Mouse (Mus musculus): ENCODE measurements around the gene Epc2. TPM values are rescaled to one million over a fixed set of nuclear protein-coding genes. Genes with fewer than 3 reads are reported as not detected.
A peak's percentile ranks its signal among the peaks of the same experiment; 100 is the strongest.

Gene Epc2
- polyA plus RNA-seq, 1 experiment from 2014 or later: 11.1 TPM

DNA sequence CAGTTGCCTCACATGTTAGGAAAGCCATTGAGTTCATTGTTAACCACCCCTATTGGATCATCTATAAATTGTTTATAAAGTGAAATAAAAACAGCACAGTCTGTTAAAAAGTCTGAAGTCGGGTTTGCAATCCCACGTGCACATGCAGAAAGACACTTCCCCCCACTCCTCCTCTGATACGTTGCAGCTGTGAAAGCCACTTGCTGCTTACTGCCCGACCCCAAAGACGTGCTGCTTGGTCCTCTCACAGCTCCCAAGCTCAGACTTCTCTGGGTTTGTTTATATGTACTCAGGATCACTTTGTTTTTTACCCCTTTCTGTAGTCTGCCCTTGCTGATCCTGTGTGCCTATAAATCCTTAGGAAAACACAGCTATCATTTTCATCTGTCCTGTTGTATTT lies 96.5 kb downstream of the Epc2 start:
- H3K27me3 ChIP-seq (replicated peaks): no peaks in the 10 kb centered on the region
- no peaks in the 10 kb centered on the region for H3K4me1 ChIP-seq
- no peak overlapping the region for H3K4me3 ChIP-seq
- peaks cover 17% of the 10 kb centered on the region for H3K36me3 ChIP-seq (replicated peaks)
- no peak overlapping the region for H3K9ac ChIP-seq
- no peak overlapping the region for H3K27ac ChIP-seq
- no peak overlapping the region for H3K4me2 ChIP-seq
- ATAC-seq (replicated peaks): no peak
- no peaks in the 10 kb centered on the region for H3K9me3 ChIP-seq
- 83% methylated on average over 5 of the region's 5 CpGs for WGBS

DNA sequence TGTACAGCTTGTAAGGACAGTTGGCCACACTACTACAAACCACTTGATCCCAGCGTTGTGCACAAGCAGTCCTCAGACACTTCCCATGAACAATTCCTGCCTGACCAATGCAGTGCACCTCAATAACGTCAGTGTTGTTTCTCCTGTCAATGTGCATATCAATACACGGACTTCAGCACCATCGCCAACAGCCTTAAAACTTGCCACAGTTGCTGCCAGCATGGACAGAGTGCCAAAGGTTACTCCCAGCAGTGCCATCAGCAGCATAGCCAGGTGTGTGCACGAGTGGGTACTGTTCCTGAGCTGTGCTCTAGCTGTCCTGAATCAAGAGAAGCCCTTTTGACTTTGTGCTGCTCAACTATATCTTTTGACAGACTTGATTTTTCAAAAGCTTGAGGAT lies 97.2 kb downstream of the Epc2 start:
- H3K4me2 ChIP-seq: no peak overlapping the region
- H3K4me1 ChIP-seq: no peaks in the 10 kb centered on the region
- no peak overlapping the region for H3K27ac ChIP-seq
- H3K4me3 ChIP-seq: no peak overlapping the region
- WGBS: 90% methylated on average over 5 of the region's 5 CpGs
- ATAC-seq (replicated peaks): no peak
- H3K36me3 ChIP-seq (replicated peaks): peaks cover 17% of the 10 kb centered on the region
- H3K27me3 ChIP-seq (replicated peaks): no peaks in the 10 kb centered on the region
- H3K9me3 ChIP-seq: no peaks in the 10 kb centered on the region
- H3K9ac ChIP-seq: no peak overlapping the region

DNA sequence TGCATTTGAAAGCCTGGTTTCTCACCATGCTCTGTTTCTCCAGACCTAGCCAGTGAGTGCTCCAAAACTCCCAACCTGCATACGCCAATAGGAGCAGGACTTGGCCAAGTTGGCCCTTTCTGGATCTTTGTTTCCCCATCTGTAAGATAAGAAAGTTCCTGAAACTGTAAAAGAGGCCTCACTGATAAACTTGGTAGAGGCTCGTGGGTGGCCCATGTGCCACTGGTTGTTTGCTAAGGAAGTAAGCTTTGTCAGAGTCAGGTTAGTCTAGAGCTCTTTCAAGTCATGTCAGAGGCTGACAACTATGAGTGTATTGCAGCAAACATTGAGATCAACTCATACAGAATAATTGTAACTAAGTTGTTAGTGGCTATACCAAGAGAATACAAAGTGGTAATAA lies 101.8 kb downstream of the Epc2 start:
- H3K36me3 ChIP-seq (replicated peaks): peaks cover 7% of the 10 kb centered on the region
- H3K4me2 ChIP-seq: no peak overlapping the region
- no peaks in the 10 kb centered on the region for H3K4me1 ChIP-seq
- H3K4me3 ChIP-seq: no peak overlapping the region
- H3K9me3 ChIP-seq: no peaks in the 10 kb centered on the region
- no peak for ATAC-seq (replicated peaks)
- 96% methylated on average over 2 of the region's 2 CpGs for WGBS
- H3K9ac ChIP-seq: no peak overlapping the region
- H3K27me3 ChIP-seq (replicated peaks): no peaks in the 10 kb centered on the region
- no peak overlapping the region for H3K27ac ChIP-seq

DNA sequence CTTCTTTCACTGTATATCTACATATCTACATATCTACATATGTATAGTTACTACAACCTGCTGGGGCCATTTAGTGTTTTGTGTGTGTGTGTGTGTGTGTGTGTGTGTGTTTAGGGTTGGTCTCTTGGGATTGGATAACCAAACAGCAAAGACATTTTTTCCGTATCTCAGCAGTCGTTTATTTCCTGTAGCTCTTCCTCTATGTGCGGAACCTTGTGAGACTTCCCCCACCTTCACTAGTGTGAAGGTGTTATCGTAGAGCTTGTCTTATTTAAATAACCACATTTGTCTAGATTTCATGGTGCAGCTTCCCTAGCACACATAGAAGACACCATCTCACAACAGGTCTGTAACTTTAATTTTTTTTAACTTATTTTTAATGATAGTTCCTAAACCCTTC lies 106.1 kb downstream of the Epc2 start:
- ATAC-seq (replicated peaks): no peak
- 90% methylated on average over 4 of the region's 4 CpGs for WGBS

DNA sequence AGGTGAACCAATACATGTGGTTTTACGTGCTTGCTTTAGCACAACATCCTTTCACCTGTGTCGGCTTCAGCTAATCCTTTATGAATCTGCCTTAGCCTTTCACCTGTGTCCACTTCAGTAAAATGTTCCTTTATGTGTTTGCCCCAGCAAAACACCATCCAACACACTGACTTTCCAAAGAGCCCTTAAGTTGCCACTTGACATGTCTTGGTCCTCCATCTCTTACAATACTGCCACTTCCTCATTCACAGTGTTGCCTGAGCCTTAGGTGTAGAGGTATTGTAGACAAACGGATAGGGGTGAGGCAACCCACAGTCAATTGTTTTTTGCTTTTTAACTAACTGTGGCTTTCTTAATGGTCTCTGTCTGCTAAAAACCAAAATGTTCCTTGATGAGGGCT lies 107.1 kb downstream of the Epc2 start:
- no peaks in the 10 kb centered on the region for H3K27me3 ChIP-seq (replicated peaks)
- H3K4me3 ChIP-seq: no peak overlapping the region
- no peaks in the 10 kb centered on the region for H3K36me3 ChIP-seq (replicated peaks)
- no peak overlapping the region for H3K9ac ChIP-seq
- 93% methylated on average over 3 of the region's 3 CpGs for WGBS
- H3K4me2 ChIP-seq: no peak overlapping the region
- H3K4me1 ChIP-seq: no peaks in the 10 kb centered on the region
- ATAC-seq (replicated peaks): no peak
- H3K27ac ChIP-seq: no peak overlapping the region
- no peaks in the 10 kb centered on the region for H3K9me3 ChIP-seq

More for the DNA sequence above, 106.1 kb downstream of the Epc2 start:
- H3K4me1 ChIP-seq: no peaks in the 10 kb centered on the region
- no peaks in the 10 kb centered on the region for H3K27me3 ChIP-seq (replicated peaks)
- no peak overlapping the region for H3K27ac ChIP-seq
- H3K9ac ChIP-seq: no peak overlapping the region
- H3K36me3 ChIP-seq (replicated peaks): no peaks in the 10 kb centered on the region
- no peak overlapping the region for H3K4me2 ChIP-seq
- no peak overlapping the region for H3K4me3 ChIP-seq
- H3K9me3 ChIP-seq: no peaks in the 10 kb centered on the region

DNA sequence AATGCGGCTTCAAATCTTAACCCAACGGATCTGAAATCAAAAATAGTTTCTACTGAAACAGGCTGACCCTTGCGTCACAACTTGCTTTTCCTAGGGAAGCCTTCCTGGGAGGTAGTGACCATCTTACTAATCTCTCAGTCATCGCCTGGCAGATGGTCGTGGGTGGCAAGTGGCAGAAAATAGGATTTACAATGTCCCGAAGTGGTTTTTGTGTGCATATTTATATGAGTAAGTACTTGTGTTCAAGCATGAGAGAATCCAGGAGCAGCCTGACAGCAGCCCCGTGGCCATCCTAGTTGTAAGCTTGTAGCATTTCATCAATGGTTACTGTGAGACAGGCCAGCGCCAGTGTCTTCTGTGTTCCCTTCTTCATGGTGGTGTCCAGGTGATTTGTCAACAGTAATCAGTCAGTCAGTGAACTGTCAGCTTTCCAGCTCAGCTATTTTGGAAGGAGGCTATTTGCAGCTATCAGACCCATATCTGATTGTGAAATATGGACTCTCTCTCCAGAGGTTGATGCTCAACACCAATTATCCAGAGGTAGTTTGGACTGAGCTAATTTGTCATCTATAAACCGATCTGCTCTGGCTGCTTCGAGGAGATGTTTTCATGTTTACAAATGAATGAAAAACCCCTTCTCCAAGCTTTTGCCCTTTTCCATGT lies 111.5 kb downstream of the Epc2 start:
- no peaks in the 10 kb centered on the region for H3K27me3 ChIP-seq (replicated peaks)
- no peaks in the 10 kb centered on the region for H3K4me1 ChIP-seq
- no peak overlapping the region for H3K27ac ChIP-seq
- H3K9ac ChIP-seq: no peak overlapping the region
- no peak overlapping the region for H3K4me2 ChIP-seq
- no peak overlapping the region for H3K4me3 ChIP-seq
- no peaks in the 10 kb centered on the region for H3K36me3 ChIP-seq (replicated peaks)
- 63% methylated on average over 10 of the region's 10 CpGs for WGBS
- ATAC-seq (replicated peaks): no peak
- no peaks in the 10 kb centered on the region for H3K9me3 ChIP-seq

DNA sequence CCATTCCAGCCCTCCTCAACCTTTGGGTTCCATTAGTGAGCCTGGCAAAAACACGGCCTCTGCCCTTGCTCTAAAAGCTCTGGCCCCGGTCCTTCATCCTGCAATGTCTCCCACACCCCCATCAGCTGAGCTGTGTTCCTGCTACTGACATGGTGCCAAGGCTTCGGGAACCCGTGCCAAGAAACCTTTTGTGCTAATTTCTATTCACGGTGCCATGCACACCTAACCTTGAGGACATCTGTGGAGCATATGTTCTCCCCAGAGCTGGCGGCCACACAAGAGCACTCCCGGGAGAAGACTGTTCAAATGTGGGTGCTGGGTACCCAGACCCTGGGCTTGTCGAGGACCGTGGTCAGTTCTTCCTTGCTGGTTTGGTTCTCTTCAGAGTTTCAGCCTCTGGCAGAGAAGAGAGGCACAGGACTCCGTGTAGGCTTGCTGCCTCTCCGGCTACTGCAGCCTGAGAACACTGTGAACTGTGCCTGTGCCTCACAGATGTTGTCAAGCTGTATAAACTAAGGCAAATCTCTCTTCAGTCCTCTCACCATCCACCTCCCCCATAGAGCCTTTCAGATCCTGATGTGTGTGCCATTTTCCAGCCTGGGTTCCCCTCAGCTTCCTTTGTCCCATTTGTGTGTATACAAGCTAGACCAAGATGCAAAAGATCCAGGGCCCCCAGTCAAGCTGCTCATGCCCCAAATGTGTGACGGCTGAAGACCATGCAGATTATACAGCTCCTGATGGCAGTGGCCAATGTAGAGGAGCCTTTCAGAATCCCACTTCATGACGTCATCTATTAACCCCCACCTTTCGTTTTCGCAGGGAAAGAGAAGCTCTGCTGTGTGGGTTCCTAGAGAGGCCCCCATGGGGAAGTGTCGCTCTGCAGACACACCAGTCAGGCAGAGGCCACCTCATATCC lies 118.8 kb downstream of the Epc2 start:
- H3K9me3 ChIP-seq: no peaks in the 10 kb centered on the region
- 0 out of 2 replicates have a peak, but pooled peaks have one; percentile 4 for ATAC-seq (replicated peaks)
- H3K36me3 ChIP-seq (replicated peaks): no peaks in the 10 kb centered on the region
- no peak overlapping the region for H3K4me3 ChIP-seq
- H3K27ac ChIP-seq: no peak overlapping the region
- no peaks in the 10 kb centered on the region for H3K27me3 ChIP-seq (replicated peaks)
- WGBS: 62% methylated on average over 16 of the region's 16 CpGs
- no peak overlapping the region for H3K4me2 ChIP-seq
- no peak overlapping the region for H3K9ac ChIP-seq
- H3K4me1 ChIP-seq: peaks cover 25% of the 10 kb centered on the region

DNA sequence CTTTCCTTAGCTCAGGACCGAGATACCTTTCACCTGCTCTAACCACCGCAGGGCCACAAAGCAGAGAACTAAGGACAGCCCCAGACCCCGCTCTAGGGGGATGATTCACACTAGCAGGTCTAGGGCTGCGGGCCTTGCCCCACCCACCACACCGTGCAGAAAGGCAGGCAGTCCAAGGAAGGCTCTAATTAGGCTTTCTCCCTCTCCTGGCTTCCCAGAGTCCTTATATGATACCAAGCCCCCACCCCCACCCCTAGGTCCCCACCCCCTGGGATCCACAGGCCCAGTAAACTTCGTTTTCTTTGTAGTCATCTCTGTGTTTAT lies 119.5 kb downstream of the Epc2 start:
- WGBS: 59% methylated on average over 6 of the region's 6 CpGs

DNA sequence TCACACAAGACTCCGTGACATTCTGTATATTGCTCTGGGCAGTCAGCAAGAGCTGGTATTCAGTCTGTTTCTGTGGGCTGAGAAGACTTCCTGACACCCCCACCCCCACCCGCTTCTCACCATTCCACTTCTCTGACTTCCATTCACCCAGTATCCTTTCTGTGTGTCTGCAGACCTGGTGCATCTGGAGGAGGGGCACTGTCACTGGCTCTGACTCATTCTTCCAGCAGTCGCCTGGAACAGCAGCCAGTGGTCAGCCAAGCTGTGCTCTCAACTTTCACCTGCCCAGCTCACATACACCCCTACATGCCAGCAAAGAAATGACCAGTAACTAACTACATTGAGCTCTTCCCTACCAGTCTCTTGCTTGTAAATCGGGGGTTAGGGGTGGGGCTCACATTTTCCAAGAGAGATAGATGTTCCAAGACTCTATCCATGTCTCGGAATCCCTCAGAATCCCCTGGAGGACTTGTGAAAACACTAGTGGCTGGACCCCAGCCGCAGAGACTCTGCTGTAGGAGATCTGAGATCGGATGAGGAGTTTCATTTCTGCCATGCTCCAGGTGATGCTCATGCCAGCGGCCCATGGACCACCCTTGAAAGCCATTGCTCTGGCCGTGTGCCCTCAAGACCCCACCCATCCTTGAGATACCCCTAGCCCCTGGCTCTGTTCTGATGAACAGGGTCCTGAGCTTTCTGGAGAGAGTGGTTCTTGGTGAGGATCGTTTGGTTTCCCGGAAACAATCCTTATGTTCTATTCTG lies 120.1 kb downstream of the Epc2 start:
- Histone ChIP-seq H3K9me3 (no peaks in the 10 kb centered on the region), H3K4me3 (no peak overlapping the region), H3K27me3 (replicated peaks) (no peaks in the 10 kb centered on the region), H3K4me1 (peaks cover 25% of the 10 kb centered on the region), H3K36me3 (replicated peaks) (no peaks in the 10 kb centered on the region), H3K4me2 (0 out of 2 replicates have a peak overlapping the region, but pooled peaks have one; percentile 39), H3K9ac (no peak overlapping the region), H3K27ac (peak overlapping the region; percentile 65)
- WGBS: 78% methylated on average over 11 of the region's 11 CpGs
- ATAC-seq (replicated peaks): peak; percentile 32

More for the DNA sequence above, 119.5 kb downstream of the Epc2 start:
- Histone ChIP-seq H3K9ac (no peak overlapping the region), H3K4me1 (peaks cover 25% of the 10 kb centered on the region), H3K27me3 (replicated peaks) (no peaks in the 10 kb centered on the region), H3K36me3 (replicated peaks) (no peaks in the 10 kb centered on the region), H3K4me2 (no peak overlapping the region), H3K27ac (no peak overlapping the region), H3K9me3 (no peaks in the 10 kb centered on the region), H3K4me3 (no peak overlapping the region)
- peak; percentile 27; the same call in 1 of the 2 replicates for ATAC-seq (replicated peaks)

DNA sequence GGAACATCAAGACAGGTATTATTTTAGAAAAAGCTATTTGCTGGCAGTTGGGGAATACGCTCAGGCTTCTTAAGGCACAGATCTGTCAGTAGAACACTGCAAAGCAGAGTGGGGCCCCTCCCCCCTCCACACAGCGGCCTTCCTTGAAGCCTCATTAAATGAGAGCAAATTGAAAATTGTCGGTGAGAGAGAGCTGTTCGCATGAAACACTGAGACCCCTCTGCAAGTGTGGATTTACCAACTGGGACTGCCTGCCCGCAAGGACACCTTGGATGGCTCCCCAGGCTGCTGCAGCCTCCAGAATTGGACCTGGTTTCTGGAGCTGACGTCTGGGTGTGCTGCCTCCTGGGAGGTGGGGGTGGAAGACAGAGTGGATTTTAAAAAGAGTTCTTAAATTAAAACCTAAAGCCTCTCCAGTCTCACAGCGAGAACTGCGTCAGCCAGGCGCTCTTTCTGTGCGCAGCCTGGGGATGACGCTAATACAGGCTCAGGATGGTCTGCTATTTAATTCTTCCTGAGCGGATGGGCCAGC lies 120.9 kb downstream of the Epc2 start:
- H3K27ac ChIP-seq: peak overlapping the region; percentile 65
- 24% methylated on average over 12 of the region's 12 CpGs for WGBS
- no peaks in the 10 kb centered on the region for H3K27me3 ChIP-seq (replicated peaks)
- H3K9me3 ChIP-seq: no peaks in the 10 kb centered on the region
- 0 out of 2 replicates have a peak overlapping the region, but pooled peaks have one; percentile 0 for H3K4me3 ChIP-seq
- peak; percentile 69 for ATAC-seq (replicated peaks)
- no peaks in the 10 kb centered on the region for H3K36me3 ChIP-seq (replicated peaks)
- H3K4me1 ChIP-seq: peaks cover 25% of the 10 kb centered on the region
- peak overlapping the region; percentile 39 for H3K4me2 ChIP-seq
- no peak overlapping the region for H3K9ac ChIP-seq

DNA sequence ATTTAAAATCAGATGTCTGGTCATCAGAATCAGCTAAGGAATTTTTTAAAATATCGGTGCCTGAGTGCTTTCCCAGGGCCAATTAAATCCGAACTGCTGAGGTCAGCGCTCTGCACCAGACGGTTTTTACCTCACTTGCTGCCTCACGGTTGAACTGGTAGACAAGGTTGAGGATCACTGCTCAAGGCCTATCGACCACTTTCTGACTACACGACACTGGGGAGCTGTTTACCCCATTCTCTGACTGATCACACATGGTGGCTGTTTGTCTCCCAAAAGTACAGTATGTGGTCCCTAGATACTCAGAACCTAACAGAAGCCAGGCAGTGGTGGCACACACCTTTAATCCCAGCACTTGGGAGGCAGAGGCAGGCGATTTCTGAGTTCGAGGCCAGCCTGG lies 121.4 kb downstream of the Epc2 start:
- Histone ChIP-seq H3K27me3 (replicated peaks) (no peaks in the 10 kb centered on the region), H3K4me2 (peak overlapping the region; percentile 39), H3K27ac (peak overlapping the region; percentile 65), H3K9me3 (no peaks in the 10 kb centered on the region), H3K4me1 (peaks cover 25% of the 10 kb centered on the region), H3K4me3 (no peak overlapping the region), H3K36me3 (replicated peaks) (no peaks in the 10 kb centered on the region), H3K9ac (no peak overlapping the region)
- WGBS: 60% methylated on average over 9 of the region's 9 CpGs
- peak; percentile 22; the same call in 1 of the 2 replicates for ATAC-seq (replicated peaks)

DNA sequence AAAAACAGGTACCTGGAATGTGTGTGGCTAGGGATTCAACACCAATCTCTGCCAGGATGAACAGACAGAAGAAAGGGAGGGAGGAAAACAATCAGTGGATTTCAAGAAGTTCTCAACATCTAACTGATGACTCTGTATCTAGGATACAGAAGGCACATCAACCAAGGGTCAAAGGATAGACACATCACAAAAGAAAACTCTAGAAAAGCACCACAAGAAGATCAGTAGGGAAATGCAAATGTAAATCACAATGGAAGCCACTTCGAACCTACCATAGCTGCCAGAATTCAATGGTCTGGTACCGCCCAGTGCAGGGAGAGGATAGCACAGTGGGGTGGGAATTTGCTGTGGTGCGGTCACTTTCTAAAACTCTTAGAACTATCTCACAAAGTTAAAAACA lies 122.0 kb downstream of the Epc2 start:
- 85% methylated on average over 3 of the region's 3 CpGs for WGBS
- ATAC-seq (replicated peaks): no peak
- peaks cover 25% of the 10 kb centered on the region for H3K4me1 ChIP-seq
- no peaks in the 10 kb centered on the region for H3K36me3 ChIP-seq (replicated peaks)
- H3K9ac ChIP-seq: no peak overlapping the region
- no peak overlapping the region for H3K4me3 ChIP-seq
- no peaks in the 10 kb centered on the region for H3K27me3 ChIP-seq (replicated peaks)
- no peaks in the 10 kb centered on the region for H3K9me3 ChIP-seq
- H3K4me2 ChIP-seq: no peak overlapping the region
- no peak overlapping the region for H3K27ac ChIP-seq
